Mouse (Mus musculus) testis, adult 2 months (tissue): ENCODE data around the gene Smtnl2. TPM values are rescaled to one million over a fixed set of nuclear protein-coding genes. Genes with fewer than 3 reads are reported as not detected.

Source experiments
- H3K27ac ChIP-seq: fragments of 200-500 bp; 2 replicates; pipeline ENCODE4 v1.5.1; 2012; ENCODE audit warnings: low read depth, low read length; ENCODE audit not compliant: control insufficient read depth, insufficient read depth
- H3K27me3 ChIP-seq: fragments of 200-500 bp; 2 replicates; pipeline ENCODE4 v1.6.1; 2012; ENCODE audit warnings: mild to moderate bottlenecking, low read length, moderate library complexity; ENCODE audit not compliant: control insufficient read depth, insufficient read depth
- H3K36me3 ChIP-seq: fragments of 200-500 bp; 2 replicates; pipeline ENCODE4 v1.6.1; 2012; ENCODE audit warnings: mild to moderate bottlenecking, low read length; ENCODE audit not compliant: control insufficient read depth, insufficient read depth
- H3K4me1 ChIP-seq: fragments of 200-500 bp; 2 replicates; pipeline ENCODE4 v1.6.1; 2012; ENCODE audit warnings: low read length; ENCODE audit not compliant: control insufficient read depth, insufficient read depth
- H3K4me3 ChIP-seq: fragments of 200-500 bp; 2 replicates; pipeline ENCODE4 v1.5.1; 2012; ENCODE audit warnings: low read depth, mild to moderate bottlenecking, low read length, moderate library complexity, mixed read lengths; ENCODE audit not compliant: control insufficient read depth
- CTCF ChIP-seq: fragments of 200-500 bp; IDR thresholded peaks from 2 replicates; pipeline ENCODE4 v1.5.1; 2012; ENCODE audit warnings: low read depth, mild to moderate bottlenecking, inconsistent platforms, low read length, moderate library complexity; ENCODE audit not compliant: control insufficient read depth, insufficient read depth, insufficient replicate concordance
- POLR2A ChIP-seq: fragments of 200-500 bp; IDR thresholded peaks from 2 replicates; pipeline ENCODE4 v1.6.1; 2012; ENCODE audit warnings: low read depth, mild to moderate bottlenecking, inconsistent platforms, low read length, moderate library complexity; ENCODE audit not compliant: control insufficient read depth
- polyA plus RNA-seq: library from polyadenylated mRNA; depleted of rRNA; stranded (reverse); fragments of >200 nt; gene quantifications from 2 replicates; pipeline ENCODE4 v1.2.3, GENCODE M21; 2012

Smtnl2 gene
- polyA plus RNA-seq, 1 experiment = 2.1 TPM

- Histone ChIP-seq H3K27me3 (no peaks in the 10 kb centered on the region), H3K4me1 (peaks cover 2% of the 10 kb centered on the region; the same call in 1 of the 2 replicates), H3K4me3 (no peak overlapping the region), H3K36me3 (no peaks in the 10 kb centered on the region), H3K27ac (no peak overlapping the region)
- TF ChIP-seq POLR2A (no peak), CTCF (no peak)
Observed at GRCm38 (mm10) chr11:72397072-72397471, 14.4 kb downstream of the Smtnl2 start.

- TF ChIP-seq POLR2A (no peak), CTCF (no peak)
- Histone ChIP-seq H3K4me3 (no peak overlapping the region), H3K36me3 (no peaks in the 10 kb centered on the region), H3K27ac (no peak overlapping the region), H3K27me3 (no peaks in the 10 kb centered on the region), H3K4me1 (peaks cover 2% of the 10 kb centered on the region; the same call in 1 of the 2 replicates)
Observed at GRCm38 (mm10) chr11:72396621-72397020, 14.9 kb downstream of the Smtnl2 start.

GRCm38 (mm10) chr11:72395652-72396051, 15.9 kb downstream of the Smtnl2 start:
- peaks cover 2% of the 10 kb centered on the region; the same call in 1 of the 2 replicates for H3K4me1 ChIP-seq
- no peak overlapping the region for H3K27ac ChIP-seq
- no peaks in the 10 kb centered on the region for H3K27me3 ChIP-seq
- H3K4me3 ChIP-seq = no peak overlapping the region
- no peak for TF ChIP-seq CTCF
- no peak for TF ChIP-seq POLR2A
- H3K36me3 ChIP-seq = no peaks in the 10 kb centered on the region

- TF ChIP-seq CTCF (no peak), POLR2A (no peak)
- Histone ChIP-seq H3K36me3 (no peaks in the 10 kb centered on the region), H3K4me1 (peaks cover 2% of the 10 kb centered on the region; the same call in 1 of the 2 replicates), H3K27ac (no peak overlapping the region), H3K4me3 (no peak overlapping the region), H3K27me3 (no peaks in the 10 kb centered on the region)
Observed at GRCm38 (mm10) chr11:72394694-72395093, 16.8 kb downstream of the Smtnl2 start.

- Histone ChIP-seq H3K4me3 (no peak overlapping the region), H3K4me1 (peaks cover 2% of the 10 kb centered on the region; the same call in 1 of the 2 replicates), H3K36me3 (no peaks in the 10 kb centered on the region), H3K27me3 (no peaks in the 10 kb centered on the region), H3K27ac (no peak overlapping the region)
- TF ChIP-seq CTCF = no peak
- no peak for TF ChIP-seq POLR2A
Observed at GRCm38 (mm10) chr11:72393669-72394068, 17.8 kb downstream of the Smtnl2 start.

- Histone ChIP-seq H3K4me1 (peaks cover 2% of the 10 kb centered on the region; the same call in 1 of the 2 replicates), H3K36me3 (no peaks in the 10 kb centered on the region), H3K27ac (no peak overlapping the region), H3K27me3 (no peaks in the 10 kb centered on the region), H3K4me3 (no peak overlapping the region)
- TF ChIP-seq POLR2A (no peak), CTCF (no peak)
Observed at GRCm38 (mm10) chr11:72393243-72393642, 18.3 kb downstream of the Smtnl2 start.

- H3K27me3 ChIP-seq = no peaks in the 10 kb centered on the region
- no peak overlapping the region for H3K4me3 ChIP-seq
- TF ChIP-seq POLR2A (no peak), CTCF (no peak)
- peaks cover 2% of the 10 kb centered on the region; the same call in 1 of the 2 replicates for H3K4me1 ChIP-seq
- no peak overlapping the region for H3K27ac ChIP-seq
- H3K36me3 ChIP-seq = no peaks in the 10 kb centered on the region
Observed at GRCm38 (mm10) chr11:72391181-72391580, 20.3 kb downstream of the Smtnl2 start.
